Mouse (Mus musculus): Measurements from ENCODE around the gene Adrb1.
A peak's percentile ranks its signal among the peaks of the same experiment; 100 is the strongest.

Adrb1 gene

GRCm38 (mm10) chr19:56721387-56722211 is at the start of gene Adrb1:
Adrb1 (plus strand) TSS chr19:56722199.
- DNase-seq (ENCODE audit: low read depth) = peak; percentile 6

GRCm38 (mm10) chr19:56675690-56676089 is 46.3 kb upstream of the Adrb1 start:
- DNase-seq (ENCODE audit: low read depth) = no peak

- no peak for DNase-seq (ENCODE audit: low read depth)
These were observed 45.5 kb upstream of the Adrb1 start for GRCm38 (mm10) chr19:56676506-56676905.

GRCm38 (mm10) chr19:56677611-56678010 is 44.4 kb upstream of the Adrb1 start:
- DNase-seq (ENCODE audit: low read depth) = no peak

GRCm38 (mm10) chr19:56678516-56678915 is 43.5 kb upstream of the Adrb1 start:
- DNase-seq (ENCODE audit: low read depth) = no peak

GRCm38 (mm10) chr19:56679213-56679965 is 42.6 kb upstream of the Adrb1 start:
- DNase-seq (ENCODE audit: low read depth) = peak; percentile 44

- DNase-seq (ENCODE audit: low read depth) = no peak
These were observed 42.0 kb upstream of the Adrb1 start for GRCm38 (mm10) chr19:56679992-56680391.

- DNase-seq (ENCODE audit: low read depth) = peak; percentile 53
These were observed 39.7 kb upstream of the Adrb1 start for GRCm38 (mm10) chr19:56682297-56682696.

- DNase-seq (ENCODE audit: low read depth) = no peak
These were observed 39.2 kb upstream of the Adrb1 start for GRCm38 (mm10) chr19:56682843-56683242.

- DNase-seq (ENCODE audit: low read depth) = peak; percentile 67
These were observed 36.5 kb upstream of the Adrb1 start for GRCm38 (mm10) chr19:56685515-56685914.

GRCm38 (mm10) chr19:56686218-56686617 is 35.8 kb upstream of the Adrb1 start:
- no peak for DNase-seq (ENCODE audit: low read depth)

- peak; percentile 37 for DNase-seq (ENCODE audit: low read depth)
These were observed 34.9 kb upstream of the Adrb1 start for GRCm38 (mm10) chr19:56687026-56687635.

- no peak for DNase-seq (ENCODE audit: low read depth)
These were observed 34.3 kb upstream of the Adrb1 start for GRCm38 (mm10) chr19:56687676-56688075.

GRCm38 (mm10) chr19:56688661-56689335 is 33.2 kb upstream of the Adrb1 start:
- DNase-seq (ENCODE audit: low read depth) = no peak

- no peak for DNase-seq (ENCODE audit: low read depth)
These were observed 32.5 kb upstream of the Adrb1 start for GRCm38 (mm10) chr19:56689493-56689892.

GRCm38 (mm10) chr19:56691103-56691502 is 30.9 kb upstream of the Adrb1 start:
- no peak for DNase-seq (ENCODE audit: low read depth)

- DNase-seq (ENCODE audit: low read depth) = no peak
These were observed 29.5 kb upstream of the Adrb1 start for GRCm38 (mm10) chr19:56692451-56692850.

- DNase-seq (ENCODE audit: low read depth) = no peak
These were observed 24.4 kb upstream of the Adrb1 start for GRCm38 (mm10) chr19:56697370-56698144.

GRCm38 (mm10) chr19:56700848-56701247 is 21.2 kb upstream of the Adrb1 start:
- DNase-seq (ENCODE audit: low read depth) = no peak

- no peak for DNase-seq (ENCODE audit: low read depth)
These were observed 20.5 kb upstream of the Adrb1 start for GRCm38 (mm10) chr19:56701404-56702033.

- DNase-seq (ENCODE audit: low read depth) = no peak
These were observed 20.0 kb upstream of the Adrb1 start for GRCm38 (mm10) chr19:56702039-56702438.
